Mouse (Mus musculus) liver, embryonic 15.5 days (tissue): Measurements from ENCODE around the gene Gm5346. TPM values are rescaled to one million over a fixed set of nuclear protein-coding genes. Genes with fewer than 3 reads are reported as not detected.
"Not testable (repeated sequence)": the region's sequence is repeated elsewhere in the genome, so short reads cannot be mapped to it uniquely, and the experiment has no call there.

Source experiments
- ATAC-seq: fragments of 200-750 bp; cut with Nextera tagmentation; 2 replicates; pipeline ENCODE4 v1.8.0; 2017; ENCODE audit warnings: moderate number of reproducible peaks, mild to moderate bottlenecking, moderate library complexity; ENCODE audit not compliant: insufficient read depth
- H3K27ac ChIP-seq: fragments of 300-500 bp; sonication (generic); replicated peaks from 2 replicates; pipeline ENCODE4 v1.5.1; 2015; ENCODE audit warnings: mild to moderate bottlenecking, inconsistent platforms
- H3K27me3 ChIP-seq: fragments of 300-500 bp; sonication (generic); 2 replicates; pipeline ENCODE4 v1.6.1; 2015; ENCODE audit warnings: mild to moderate bottlenecking, inconsistent platforms
- H3K36me3 ChIP-seq: fragments of 300-500 bp; sonication (generic); replicated peaks from 2 replicates; pipeline ENCODE4 v1.6.1; 2015; ENCODE audit warnings: moderate library complexity, mild to moderate bottlenecking, inconsistent platforms
- H3K4me1 ChIP-seq: fragments of 300-500 bp; sonication (generic); replicated peaks from 2 replicates; pipeline ENCODE4 v1.6.1; 2015; ENCODE audit warnings: inconsistent platforms
- H3K4me2 ChIP-seq: fragments of 300-500 bp; sonication (generic); 2 replicates; pipeline ENCODE4 v1.6.1; 2015; ENCODE audit warnings: moderate library complexity, mild to moderate bottlenecking, inconsistent platforms
- H3K4me3 ChIP-seq: fragments of 300-500 bp; sonication (generic); replicated peaks from 2 replicates; pipeline ENCODE4 v1.5.1; 2015; ENCODE audit warnings: mild to moderate bottlenecking, inconsistent platforms
- H3K9ac ChIP-seq: fragments of 300-500 bp; sonication (generic); 2 replicates; pipeline ENCODE4 v1.6.1; 2015; ENCODE audit warnings: moderate library complexity, mild to moderate bottlenecking, inconsistent platforms
- H3K9me3 ChIP-seq: fragments of 300-500 bp; sonication (generic); replicated peaks from 2 replicates; pipeline ENCODE4 v1.6.1; 2016; ENCODE audit warnings: inconsistent platforms
- WGBS: fragments of 180-500 bp; shearing (Covaris S2); methylation state at CpG from one replicate; pipeline ENCODE4 v1.1.7; 2015; ENCODE audit warnings: mixed read lengths; ENCODE audit not compliant: insufficient replicate concordance; 5-methylcytosine and 5-hydroxymethylcytosine counted together
- polyA plus RNA-seq: library from polyadenylated mRNA; unstranded; fragments of >200 nt; fragmentation: Nextera tagmentation; extraction: Ambion mirVana; gene quantifications from 2 replicates; pipeline ENCODE4 v1.2.1, GENCODE M21; 2015

Gm5346 gene
- polyA plus RNA-seq: not detected in 2 replicates

DNA sequence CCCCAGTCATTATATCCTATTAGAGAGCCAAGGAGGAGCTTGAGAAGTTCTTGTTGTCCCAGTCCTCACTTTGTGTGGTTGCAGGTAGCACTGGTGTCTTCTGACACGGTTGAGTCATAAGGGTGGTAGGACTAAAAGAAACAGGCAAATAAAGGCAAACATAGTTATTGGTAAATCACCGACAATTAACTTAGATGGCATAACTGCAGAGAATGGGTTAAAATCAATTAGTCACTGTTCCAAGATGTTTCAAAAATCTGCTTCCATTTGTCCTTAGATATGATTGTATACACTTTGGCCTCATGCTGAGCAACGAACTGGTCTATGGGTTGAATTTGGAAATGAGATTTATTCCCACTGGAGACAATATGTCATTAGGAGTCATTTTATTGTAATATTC is at the start of gene Gm5346:
Gene Gm5346, minus strand, starts transcription at position 101 of the 400 bp plus-strand sequence.
- WGBS: 63% methylated on average over 3 of the region's 3 CpGs
- Histone ChIP-seq H3K27me3 (no peaks in the 10 kb centered on the region), H3K4me3 (no peak within 1 kb of the TSS), H3K4me1 (no peaks in the 10 kb centered on the region), H3K27ac (no peak within 1 kb of the TSS), H3K9me3 (no peaks in the 10 kb centered on the region), H3K36me3 (no peaks in the 10 kb centered on the region), H3K9ac (no peak within 1 kb of the TSS), H3K4me2 (no peak within 1 kb of the TSS)
- ATAC-seq: no peak

DNA sequence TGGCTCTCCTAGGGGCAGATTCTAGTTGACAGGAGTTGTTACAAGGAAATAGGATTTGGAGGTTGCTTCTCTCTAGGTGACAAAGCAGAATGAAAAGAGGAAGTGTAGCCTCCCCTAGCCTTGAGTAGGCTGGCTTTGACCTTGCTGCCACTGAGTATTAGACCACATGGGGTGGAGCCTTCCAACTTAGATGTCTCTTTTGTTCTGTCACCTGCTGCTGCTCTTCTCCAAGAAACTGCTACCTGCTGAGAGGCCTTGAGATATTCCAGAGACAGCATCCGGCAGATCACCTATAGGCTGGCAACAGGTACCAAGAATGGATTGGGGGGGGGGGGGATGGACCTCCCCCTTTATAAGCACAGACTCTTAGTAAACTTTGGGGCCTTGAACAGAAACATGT is 11.0 kb downstream of the Gm5346 start:
- H3K27me3 ChIP-seq: no peaks in the 10 kb centered on the region
- no peak overlapping the region for H3K4me3 ChIP-seq
- no peaks in the 10 kb centered on the region for H3K9me3 ChIP-seq
- no peak overlapping the region for H3K4me2 ChIP-seq
- ATAC-seq: no peak
- WGBS: 88% methylated on average over 1 of the region's 1 CpGs
- no peak overlapping the region for H3K9ac ChIP-seq
- no peaks in the 10 kb centered on the region for H3K4me1 ChIP-seq
- no peak overlapping the region for H3K27ac ChIP-seq
- H3K36me3 ChIP-seq: no peaks in the 10 kb centered on the region

DNA sequence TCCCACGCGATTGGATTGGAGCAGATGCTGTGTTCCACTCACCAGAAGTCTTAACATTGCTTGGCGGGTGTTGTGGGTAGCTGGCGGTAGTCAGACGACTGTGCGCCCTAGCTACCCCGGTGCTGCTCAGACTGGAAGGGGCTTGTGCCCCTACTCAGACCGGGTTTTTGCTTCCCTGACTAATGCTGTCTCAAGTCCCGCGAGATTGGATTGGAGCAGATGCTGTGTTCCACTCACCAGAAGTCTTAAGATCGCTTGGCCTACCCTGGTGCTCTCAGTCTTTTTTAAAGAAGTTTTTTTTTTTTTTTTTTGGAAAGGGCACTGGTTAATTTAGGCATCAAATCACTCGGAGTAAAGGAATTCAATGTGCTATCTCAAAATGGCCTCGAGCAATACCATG is 23.4 kb downstream of the Gm5346 start:
- not testable (repeated sequence) for H3K9me3 ChIP-seq, H3K4me3 ChIP-seq, H3K27me3 ChIP-seq, H3K4me1 ChIP-seq, H3K36me3 ChIP-seq, ATAC-seq, H3K4me2 ChIP-seq, H3K9ac ChIP-seq, H3K27ac ChIP-seq
- 65% methylated on average over 13 of the region's 13 CpGs for WGBS

DNA sequence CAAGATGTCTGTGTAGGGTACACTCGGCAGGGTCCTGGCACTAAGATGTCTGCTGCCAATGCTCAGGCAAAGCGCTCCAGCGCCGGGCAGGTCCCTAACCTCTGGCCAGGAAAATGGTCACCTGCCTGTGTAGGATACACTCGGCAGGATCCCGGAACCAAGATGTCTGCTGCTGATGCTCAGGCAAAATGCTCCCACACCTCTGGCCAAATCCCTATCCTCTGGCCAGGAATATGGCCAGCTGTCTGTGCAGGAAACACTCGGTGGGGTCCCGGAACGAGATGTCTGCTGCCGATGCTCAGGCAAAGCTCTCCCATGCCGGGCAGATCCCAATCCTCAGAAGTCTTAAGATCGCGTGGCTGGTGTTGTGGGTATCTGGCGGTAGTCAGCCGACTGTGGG is 23.9 kb downstream of the Gm5346 start:
- not testable (repeated sequence) for ATAC-seq, H3K4me2 ChIP-seq, H3K36me3 ChIP-seq, H3K4me3 ChIP-seq, H3K27me3 ChIP-seq, H3K27ac ChIP-seq, H3K9me3 ChIP-seq, H3K4me1 ChIP-seq, H3K9ac ChIP-seq
- 77% methylated on average over 15 of the region's 15 CpGs for WGBS

DNA sequence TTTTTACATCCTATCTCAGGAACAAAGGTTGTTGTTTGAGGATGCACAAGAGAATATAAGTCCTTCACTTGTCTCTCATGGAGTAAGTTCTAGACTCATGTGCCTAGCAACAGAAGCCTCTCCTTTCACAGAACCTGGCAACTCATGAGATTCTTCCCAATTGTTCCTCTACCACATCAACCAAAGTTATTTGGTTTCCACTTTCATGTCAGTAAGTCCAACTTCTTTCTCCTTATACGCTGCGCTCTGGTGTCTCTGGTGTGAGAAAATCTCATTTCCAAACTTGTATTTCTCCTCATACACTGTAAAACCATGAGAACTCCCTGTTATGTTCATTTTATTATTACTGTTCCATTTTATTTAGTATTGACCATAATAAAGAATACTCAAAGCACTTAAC is 50.5 kb downstream of the Gm5346 start, which contains the start of gene Adam26a:
Gene Adam26a, minus strand, starts transcription at position 101 of the 400 bp plus-strand sequence.
- not testable (repeated sequence) for H3K4me2 ChIP-seq, H3K4me1 ChIP-seq, H3K36me3 ChIP-seq, H3K4me3 ChIP-seq, H3K27ac ChIP-seq, H3K27me3 ChIP-seq, H3K9me3 ChIP-seq, ATAC-seq, H3K9ac ChIP-seq
- 71% methylated on average over 2 of the region's 2 CpGs for WGBS

Other genes starting within 250 kb of the Gm5346 start
- gene Adam26b, start 99.2 kb downstream of the Gm5346 start, polyA plus RNA-seq: not detected in 2 replicates
- gene Adam26a, start 50.6 kb downstream of the Gm5346 start, polyA plus RNA-seq: not detected in 2 replicates
- gene Adam34, start 82.8 kb upstream of the Gm5346 start, polyA plus RNA-seq: not detected in 2 replicates